9 mouse cellular contexts compared by ENCODE assay signal in genomic region chr10:53499518-53499917, GRCm38 (mm10).
DNase-seq lines count a peak whose midpoint lies in the region; ATAC-seq lines count a peak whose summit lies in the region.
"Had no signal": no experiment of that assay in that cellular context is flagged by ENCODE, and none has a peak within 500 bp of the region (broad histone marks: within the 10 kb centered on the region; RNA-seq: fewer than 3 reads in every experiment).

No protein-coding gene starts in this region.

- H3K4me1 ChIP-seq in forebrain, embryonic 12.5 days, result no peaks in the 10 kb centered on the region

- intact Hi-C loops in gastrocnemius, postnatal 14 days (cut with DNase I; ENCODE audit: low total_unique reads), result no loop called here

- no peak overlapping the region for H3K4me2 ChIP-seq in forebrain, embryonic 12.5 days
- H3K4me2 ChIP-seq: midbrain, embryonic 13.5 days had no signal

- no peaks in the 10 kb centered on the region for H3K36me3 ChIP-seq in forebrain, embryonic 12.5 days (replicated peaks)
- H3K36me3 ChIP-seq: midbrain, embryonic 13.5 days had no signal

- no peak overlapping the region for H3K27ac ChIP-seq in forebrain, embryonic 12.5 days
- H3K27ac ChIP-seq: midbrain, embryonic 13.5 days had no signal

- H3K9ac ChIP-seq in forebrain, embryonic 12.5 days, result no peak overlapping the region
- H3K9ac ChIP-seq: midbrain, embryonic 13.5 days had no signal

- H3K27me3 ChIP-seq in forebrain, embryonic 12.5 days, result no peaks in the 10 kb centered on the region
- H3K27me3 ChIP-seq: midbrain, embryonic 13.5 days had no signal

- H3K4me3 ChIP-seq in forebrain, embryonic 12.5 days (replicated peaks), result no peak overlapping the region
- H3K4me3 ChIP-seq: midbrain, embryonic 13.5 days had no signal

- H3K9me3 ChIP-seq in forebrain, embryonic 12.5 days, result no peaks in the 10 kb centered on the region

- DNase-seq in gastrocnemius, postnatal 14 days, result peak; percentile 15
- DNase-seq in gastrocnemius, postnatal 25 days, result no peak
- peak; percentile 5 for DNase-seq in retina, postnatal 1 day
- DNase-seq in retina, embryonic 14.5 days (ENCODE audit: low spot score), result no peak
- peak; percentile 16 to 18 for DNase-seq in thymus, postnatal 36 days
- no peak for DNase-seq in right cerebral cortex, postnatal 36 days (ENCODE audit: low spot score in 2 of 2)

- peak; percentile 50 to 59; a peak in 3 of 4 replicates for ATAC-seq in hematopoietic stem cell, adult 5-6 weeks (replicated peaks in 1 of 2; ENCODE audit: insufficient read depth in 1 of 2, low FRiP score in 2 of 2, low TSS enrichment in 1 of 2, low read depth in 1 of 2, poor library complexity in 2 of 2, severe bottlenecking in 2 of 2)
- no peak for ATAC-seq in forebrain, embryonic 12.5 days (ENCODE audit: low FRiP score)
- ATAC-seq: midbrain, embryonic 13.5 days had no signal

Comparison
In these comparisons a context has a peak if more than half of its experiments do, and no peak if none do; other contexts are left out.
1. DNase-seq: peak in gastrocnemius, postnatal 14 days (single experiment), retina, postnatal 1 day (single experiment) and thymus, postnatal 36 days (2 of 2); none in gastrocnemius, postnatal 25 days (single experiment), retina, embryonic 14.5 days (single experiment) and right cerebral cortex, postnatal 36 days (0 of 2).